Mouse (Mus musculus): ENCODE measurements around the gene Kcnj6.

Gene Kcnj6

DNA sequence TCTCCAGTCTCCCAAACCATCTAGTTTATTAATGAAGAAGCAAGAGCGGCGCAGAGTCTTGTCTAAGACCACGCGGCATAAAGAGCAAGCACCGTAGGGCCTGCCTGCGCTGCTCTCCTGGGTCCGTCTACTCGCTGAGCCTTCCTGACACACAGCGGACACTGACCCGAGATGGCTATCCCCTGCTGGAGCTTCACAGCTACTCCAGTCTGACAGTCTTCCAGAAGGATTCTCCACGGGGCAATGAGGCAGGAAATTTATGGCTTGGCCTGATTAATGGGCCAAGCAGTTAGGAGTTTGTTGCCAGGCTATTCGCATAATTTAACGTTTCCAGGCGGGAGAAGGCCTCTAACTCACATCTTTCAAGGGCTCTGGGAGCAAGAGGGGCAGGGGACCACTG, 283.0 kb downstream of the Kcnj6 start:
- no peak for DNase-seq (ENCODE audit: low read depth)

- DNase-seq (ENCODE audit: low read depth), result no peak
Observed at GRCm38 (mm10) chr16:94713480-94714094, 283.9 kb downstream of the Kcnj6 start.

- DNase-seq (ENCODE audit: low read depth), result no peak
Observed at GRCm38 (mm10) chr16:94701971-94702370, 295.5 kb downstream of the Kcnj6 start.

- no peak for DNase-seq (ENCODE audit: low read depth)
Observed at GRCm38 (mm10) chr16:94701141-94701540, 296.4 kb downstream of the Kcnj6 start.
